Mouse (Mus musculus): Measurements from ENCODE around the gene Clec1b.

Gene Clec1b

DNA sequence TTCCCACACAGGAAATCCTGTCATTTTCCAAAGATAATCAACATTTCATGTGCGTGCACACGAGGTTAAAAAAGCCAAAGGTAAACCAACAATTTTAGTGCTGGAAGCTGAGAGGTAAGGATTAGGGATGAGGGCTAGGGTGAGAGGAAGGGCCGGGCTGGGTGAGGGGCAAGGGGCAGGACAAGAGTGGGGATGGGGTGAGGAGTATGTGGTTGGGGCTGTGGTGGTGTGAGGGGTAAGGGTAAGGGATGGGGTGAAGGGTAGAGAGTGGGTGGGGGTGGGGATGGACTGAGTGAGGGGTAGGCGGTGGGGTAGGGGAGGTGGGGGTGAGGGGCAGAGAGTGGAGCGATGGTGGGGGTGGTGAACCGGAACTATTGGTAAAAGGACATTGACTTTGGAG is 3.4 kb upstream of the Clec1b start:
- TF ChIP-seq POU5F1 (IDR thresholded peaks at IDR 0.05; ENCODE audit: borderline replicate concordance, low read length), result no peak
- TF ChIP-seq CTCF (conservative IDR thresholded peaks at IDR 0.05; ENCODE audit: low read length), result no peak
- TF ChIP-seq NANOG (IDR thresholded peaks at IDR 0.05; ENCODE audit: borderline replicate concordance, low read length), result no peak

DNA sequence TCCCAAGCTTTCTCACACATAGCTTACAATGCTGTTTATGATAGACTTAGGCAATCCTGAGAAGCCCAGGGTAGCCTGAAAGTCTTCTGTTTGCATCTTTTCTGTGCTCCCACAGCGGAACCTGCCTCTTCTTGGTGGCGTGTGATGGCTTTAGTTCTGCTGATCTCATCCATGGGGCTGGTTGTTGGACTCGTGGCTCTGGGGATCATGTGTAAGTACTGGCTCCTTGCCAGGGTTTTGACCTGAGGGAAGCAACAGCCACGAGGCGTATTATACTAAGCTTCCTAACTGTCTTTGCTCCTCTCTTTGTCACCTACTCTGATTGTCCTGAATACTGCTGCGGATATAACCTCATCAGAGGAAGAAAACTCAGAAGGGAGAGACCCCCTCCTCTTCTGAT is 2.8 kb downstream of the Clec1b start:
- H3K4me1 ChIP-seq (replicated peaks; ENCODE audit: low read depth, low read length), result no peaks in the 10 kb centered on the region
- H3K4me3 ChIP-seq (replicated peaks; ENCODE audit: low read length), result no peak overlapping the region
- no peaks in the 10 kb centered on the region for H3K27me3 ChIP-seq (ENCODE audit: insufficient read depth, low read length)
- no peaks in the 10 kb centered on the region for H3K36me3 ChIP-seq (ENCODE audit: insufficient read depth, low read length)
- TF ChIP-seq NANOG (IDR thresholded peaks at IDR 0.05; ENCODE audit: borderline replicate concordance, low read length) (no peak), CTCF (conservative IDR thresholded peaks at IDR 0.05; ENCODE audit: low read length) (no peak), POU5F1 (IDR thresholded peaks at IDR 0.05; ENCODE audit: borderline replicate concordance, low read length) (no peak)
- H3K9me3 ChIP-seq (ENCODE audit: low read length), result no peaks in the 10 kb centered on the region

More for the DNA sequence above, 3.4 kb upstream of the Clec1b start:
- no peaks in the 10 kb centered on the region for H3K27me3 ChIP-seq (ENCODE audit: insufficient read depth, low read length)
- H3K4me3 ChIP-seq (replicated peaks; ENCODE audit: low read length), result no peak overlapping the region
- H3K36me3 ChIP-seq (ENCODE audit: insufficient read depth, low read length), result no peaks in the 10 kb centered on the region
- H3K4me1 ChIP-seq (replicated peaks; ENCODE audit: low read depth, low read length), result no peaks in the 10 kb centered on the region
- no peaks in the 10 kb centered on the region for H3K9me3 ChIP-seq (ENCODE audit: low read length)

DNA sequence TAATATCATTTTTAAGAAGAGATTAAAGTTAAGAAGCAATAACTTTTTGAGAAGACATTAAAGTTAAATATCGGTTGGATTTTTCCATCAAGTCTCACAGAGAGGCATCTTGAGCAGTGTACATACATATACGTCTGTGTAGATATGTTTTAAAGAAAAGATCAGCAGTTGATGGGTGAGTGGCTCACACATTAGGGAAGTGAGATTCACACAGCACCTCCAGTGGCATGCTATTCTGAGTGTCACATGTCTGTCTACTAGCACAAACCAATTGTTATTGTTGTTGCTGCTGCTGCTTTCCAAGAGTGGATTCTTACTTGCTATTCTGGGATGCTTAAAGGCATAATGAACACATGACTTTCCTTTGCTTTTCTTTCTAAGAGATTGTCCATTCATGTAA is 5.3 kb downstream of the Clec1b start:
- no peaks in the 10 kb centered on the region for H3K27me3 ChIP-seq (ENCODE audit: insufficient read depth, low read length)
- no peak for TF ChIP-seq POU5F1 (IDR thresholded peaks at IDR 0.05; ENCODE audit: borderline replicate concordance, low read length)
- TF ChIP-seq CTCF (conservative IDR thresholded peaks at IDR 0.05; ENCODE audit: low read length), result no peak
- TF ChIP-seq NANOG (IDR thresholded peaks at IDR 0.05; ENCODE audit: borderline replicate concordance, low read length), result no peak
- no peaks in the 10 kb centered on the region for H3K4me1 ChIP-seq (replicated peaks; ENCODE audit: low read depth, low read length)
- H3K36me3 ChIP-seq (ENCODE audit: insufficient read depth, low read length), result no peaks in the 10 kb centered on the region
- no peak overlapping the region for H3K4me3 ChIP-seq (replicated peaks; ENCODE audit: low read length)
- no peaks in the 10 kb centered on the region for H3K9me3 ChIP-seq (ENCODE audit: low read length)

DNA sequence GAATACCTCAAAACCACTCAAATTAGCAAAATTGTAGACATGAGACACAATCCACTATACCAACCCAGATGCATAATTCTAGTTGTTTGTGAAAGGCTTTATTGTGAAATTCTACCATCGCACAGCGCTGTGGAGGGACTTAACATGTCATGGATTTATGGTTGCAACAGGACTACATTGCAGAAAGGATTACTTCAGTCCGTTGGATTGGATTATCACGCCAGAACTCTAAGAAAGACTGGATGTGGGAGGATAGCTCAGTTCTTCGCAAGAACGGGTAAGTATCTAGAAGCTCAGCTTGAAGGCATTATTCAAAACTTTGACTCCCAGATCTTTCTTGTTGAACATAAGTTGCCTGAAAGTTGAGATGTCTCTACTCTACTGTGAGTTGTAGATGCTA is 6.3 kb downstream of the Clec1b start:
- Histone ChIP-seq H3K4me1 (replicated peaks; ENCODE audit: low read depth, low read length) (no peaks in the 10 kb centered on the region), H3K4me3 (replicated peaks; ENCODE audit: low read length) (no peak overlapping the region), H3K27me3 (ENCODE audit: insufficient read depth, low read length) (no peaks in the 10 kb centered on the region), H3K9me3 (ENCODE audit: low read length) (no peaks in the 10 kb centered on the region), H3K36me3 (ENCODE audit: insufficient read depth, low read length) (no peaks in the 10 kb centered on the region)
- TF ChIP-seq NANOG (IDR thresholded peaks at IDR 0.05; ENCODE audit: borderline replicate concordance, low read length), result no peak
- TF ChIP-seq CTCF (conservative IDR thresholded peaks at IDR 0.05; ENCODE audit: low read length), result no peak
- TF ChIP-seq POU5F1 (IDR thresholded peaks at IDR 0.05; ENCODE audit: borderline replicate concordance, low read length), result no peak

DNA sequence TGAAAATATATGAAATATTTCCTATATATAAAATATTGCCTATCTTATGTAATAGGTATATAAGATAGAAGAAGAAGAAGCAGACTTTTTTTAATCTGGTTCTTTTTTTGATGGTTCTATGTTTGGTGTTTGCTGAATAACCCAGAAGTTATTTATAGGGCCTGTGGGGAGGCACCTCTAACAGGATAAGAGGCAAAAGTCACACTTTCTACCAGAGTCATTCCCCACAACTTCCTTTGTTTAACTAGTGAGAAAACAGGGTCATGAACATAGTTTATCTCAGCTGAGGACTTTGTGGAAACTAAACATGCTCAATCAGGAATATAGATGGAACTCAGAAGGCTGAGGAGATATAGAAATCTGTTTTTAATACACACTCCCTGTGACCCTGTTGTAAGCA is 8.9 kb downstream of the Clec1b start:
- Histone ChIP-seq H3K27me3 (ENCODE audit: insufficient read depth, low read length) (no peaks in the 10 kb centered on the region), H3K4me1 (replicated peaks; ENCODE audit: low read depth, low read length) (no peaks in the 10 kb centered on the region), H3K36me3 (ENCODE audit: insufficient read depth, low read length) (no peaks in the 10 kb centered on the region), H3K9me3 (ENCODE audit: low read length) (no peaks in the 10 kb centered on the region), H3K4me3 (replicated peaks; ENCODE audit: low read length) (no peak overlapping the region)
- no peak for TF ChIP-seq POU5F1 (IDR thresholded peaks at IDR 0.05; ENCODE audit: borderline replicate concordance, low read length)
- TF ChIP-seq NANOG (IDR thresholded peaks at IDR 0.05; ENCODE audit: borderline replicate concordance, low read length), result no peak
- TF ChIP-seq CTCF (conservative IDR thresholded peaks at IDR 0.05; ENCODE audit: low read length), result no peak

DNA sequence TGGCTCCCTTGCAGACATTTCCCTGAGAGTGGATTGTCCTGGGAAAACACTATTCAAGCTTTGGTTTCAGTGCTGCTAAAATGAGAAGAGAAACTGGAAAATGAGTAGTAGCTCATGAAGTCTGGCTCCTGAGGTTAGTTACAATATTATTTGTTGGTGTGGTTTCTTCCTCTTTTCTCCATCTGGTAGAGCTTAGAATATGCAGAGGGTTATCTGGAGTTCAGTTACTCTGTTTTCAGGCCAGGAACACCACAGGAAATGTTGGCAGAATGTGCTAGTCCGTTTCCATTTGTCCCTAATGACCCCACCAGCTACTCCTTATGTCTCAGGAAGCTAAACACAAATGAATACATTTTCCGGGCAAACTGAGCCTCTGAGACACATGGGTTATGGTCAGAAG is 10.2 kb downstream of the Clec1b start:
- H3K4me1 ChIP-seq (replicated peaks; ENCODE audit: low read depth, low read length), result no peaks in the 10 kb centered on the region
- no peaks in the 10 kb centered on the region for H3K9me3 ChIP-seq (ENCODE audit: low read length)
- H3K27me3 ChIP-seq (ENCODE audit: insufficient read depth, low read length), result no peaks in the 10 kb centered on the region
- no peak for TF ChIP-seq NANOG (IDR thresholded peaks at IDR 0.05; ENCODE audit: borderline replicate concordance, low read length)
- TF ChIP-seq POU5F1 (IDR thresholded peaks at IDR 0.05; ENCODE audit: borderline replicate concordance, low read length), result no peak
- no peak for TF ChIP-seq CTCF (conservative IDR thresholded peaks at IDR 0.05; ENCODE audit: low read length)
- no peaks in the 10 kb centered on the region for H3K36me3 ChIP-seq (ENCODE audit: insufficient read depth, low read length)
- no peak overlapping the region for H3K4me3 ChIP-seq (replicated peaks; ENCODE audit: low read length)

DNA sequence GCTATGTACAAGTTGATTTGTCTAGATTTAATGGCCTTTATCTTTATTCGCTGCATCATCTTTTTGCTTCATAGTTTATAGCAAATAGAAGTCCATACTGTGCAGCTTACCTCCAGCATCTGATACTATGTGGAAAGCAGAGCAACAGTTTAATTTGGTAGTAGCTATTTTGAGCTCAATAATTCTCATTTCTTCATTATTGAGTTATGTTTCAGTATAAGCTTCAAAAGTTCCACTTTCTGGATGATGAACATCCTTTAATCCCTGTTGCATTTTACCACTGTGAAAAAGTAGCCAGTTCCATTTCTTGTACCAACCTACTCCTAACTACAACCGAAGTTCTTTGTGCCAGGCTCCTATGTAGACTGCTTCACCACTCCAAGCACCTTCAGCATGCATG is 11.5 kb downstream of the Clec1b start, which contains the start of gene Clec9a:
Gene Clec9a (plus strand): TSS at position 301 of the 400 bp plus-strand sequence.
- Histone ChIP-seq H3K4me3 (replicated peaks; ENCODE audit: low read length) (no peak within 1 kb of the TSS), H3K27me3 (ENCODE audit: insufficient read depth, low read length) (no peaks in the 10 kb centered on the region), H3K36me3 (ENCODE audit: insufficient read depth, low read length) (no peaks in the 10 kb centered on the region), H3K9me3 (ENCODE audit: low read length) (no peaks in the 10 kb centered on the region), H3K4me1 (replicated peaks; ENCODE audit: low read depth, low read length) (no peaks in the 10 kb centered on the region)
- TF ChIP-seq CTCF (conservative IDR thresholded peaks at IDR 0.05; ENCODE audit: low read length) (no peak), POU5F1 (IDR thresholded peaks at IDR 0.05; ENCODE audit: borderline replicate concordance, low read length) (no peak), NANOG (IDR thresholded peaks at IDR 0.05; ENCODE audit: borderline replicate concordance, low read length) (no peak)

DNA sequence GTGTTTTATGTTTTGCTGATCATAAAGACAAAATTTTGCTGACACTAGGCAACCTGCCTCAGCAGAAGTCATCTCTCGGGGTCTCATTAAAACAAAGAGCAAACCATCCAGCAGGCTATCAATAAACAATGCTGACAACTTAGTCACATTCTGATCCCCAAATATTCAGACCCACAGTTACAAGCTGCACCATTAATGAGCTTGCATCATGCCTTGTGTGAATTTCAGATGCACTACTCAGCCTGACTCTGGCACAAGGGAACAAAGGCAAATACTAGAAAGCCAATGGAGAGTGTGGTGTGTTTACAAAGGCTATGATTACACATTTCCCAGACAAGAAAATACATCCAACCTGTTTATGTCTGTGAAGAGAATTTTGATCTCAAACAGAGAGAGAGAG is 17.1 kb downstream of the Clec1b start:
- H3K4me3 ChIP-seq (replicated peaks; ENCODE audit: low read length), result no peak overlapping the region
- no peaks in the 10 kb centered on the region for H3K27me3 ChIP-seq (ENCODE audit: insufficient read depth, low read length)
- H3K9me3 ChIP-seq (ENCODE audit: low read length), result no peaks in the 10 kb centered on the region
- TF ChIP-seq NANOG (IDR thresholded peaks at IDR 0.05; ENCODE audit: borderline replicate concordance, low read length) (no peak), CTCF (conservative IDR thresholded peaks at IDR 0.05; ENCODE audit: low read length) (no peak), POU5F1 (IDR thresholded peaks at IDR 0.05; ENCODE audit: borderline replicate concordance, low read length) (no peak)
- H3K4me1 ChIP-seq (replicated peaks; ENCODE audit: low read depth, low read length), result no peaks in the 10 kb centered on the region
- H3K36me3 ChIP-seq (ENCODE audit: insufficient read depth, low read length), result no peaks in the 10 kb centered on the region

DNA sequence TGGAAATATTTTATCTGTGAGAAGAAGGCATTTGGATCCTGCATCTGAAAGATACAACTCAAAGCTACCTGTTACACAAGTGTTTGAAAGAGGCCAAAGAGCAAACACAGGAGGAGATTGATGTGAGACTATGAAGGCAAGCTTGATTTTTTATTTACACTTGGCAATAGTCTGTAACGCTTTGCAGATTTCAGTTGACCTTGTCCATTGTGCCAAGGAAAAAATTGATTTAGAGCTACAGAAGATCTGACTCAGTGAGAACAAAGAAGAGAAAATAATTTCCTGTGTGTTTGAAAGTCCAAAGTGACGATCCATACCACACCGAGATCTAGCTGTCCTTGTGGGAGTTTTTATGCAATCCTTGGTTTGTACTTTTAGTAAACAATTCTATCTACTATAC is 25.2 kb downstream of the Clec1b start:
- TF ChIP-seq NANOG (IDR thresholded peaks at IDR 0.05; ENCODE audit: borderline replicate concordance, low read length), result no peak
- TF ChIP-seq CTCF (conservative IDR thresholded peaks at IDR 0.05; ENCODE audit: low read length), result no peak
- no peak for TF ChIP-seq POU5F1 (IDR thresholded peaks at IDR 0.05; ENCODE audit: borderline replicate concordance, low read length)
- Histone ChIP-seq H3K36me3 (ENCODE audit: insufficient read depth, low read length) (no peaks in the 10 kb centered on the region), H3K27me3 (ENCODE audit: insufficient read depth, low read length) (no peaks in the 10 kb centered on the region), H3K4me3 (replicated peaks; ENCODE audit: low read length) (no peak overlapping the region), H3K9me3 (ENCODE audit: low read length) (no peaks in the 10 kb centered on the region), H3K4me1 (replicated peaks; ENCODE audit: low read depth, low read length) (no peaks in the 10 kb centered on the region)

Measured in E14TG2a.4 (cell line).